Mouse (Mus musculus) lung, postnatal 14 days (tissue): ENCODE data around the gene Stxbp4.

Experiments used
- DNase-seq: peaks from one replicate; pipeline ENCODE4 v3.0.0; 2021

Gene Stxbp4

DNA sequence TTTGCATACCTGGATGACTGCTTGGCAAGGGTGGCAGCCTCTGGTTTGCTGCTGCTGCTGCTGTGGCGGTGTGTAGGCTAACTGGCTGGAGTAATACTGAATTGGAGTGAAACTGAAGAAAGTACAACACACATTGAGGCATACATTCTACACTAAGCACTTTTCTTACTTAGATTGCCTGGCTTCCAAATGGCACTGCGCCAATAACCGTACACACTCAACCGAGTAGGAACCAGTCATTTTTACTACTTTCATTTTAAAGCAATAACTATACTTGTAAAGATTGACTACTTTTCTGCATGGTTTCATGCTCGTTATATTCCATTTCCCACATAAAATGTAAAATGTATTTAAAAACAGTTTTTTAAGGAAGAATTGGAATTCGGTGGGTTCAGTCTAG lies 11.9 kb upstream of the Stxbp4 start:
- no peak for DNase-seq

DNA sequence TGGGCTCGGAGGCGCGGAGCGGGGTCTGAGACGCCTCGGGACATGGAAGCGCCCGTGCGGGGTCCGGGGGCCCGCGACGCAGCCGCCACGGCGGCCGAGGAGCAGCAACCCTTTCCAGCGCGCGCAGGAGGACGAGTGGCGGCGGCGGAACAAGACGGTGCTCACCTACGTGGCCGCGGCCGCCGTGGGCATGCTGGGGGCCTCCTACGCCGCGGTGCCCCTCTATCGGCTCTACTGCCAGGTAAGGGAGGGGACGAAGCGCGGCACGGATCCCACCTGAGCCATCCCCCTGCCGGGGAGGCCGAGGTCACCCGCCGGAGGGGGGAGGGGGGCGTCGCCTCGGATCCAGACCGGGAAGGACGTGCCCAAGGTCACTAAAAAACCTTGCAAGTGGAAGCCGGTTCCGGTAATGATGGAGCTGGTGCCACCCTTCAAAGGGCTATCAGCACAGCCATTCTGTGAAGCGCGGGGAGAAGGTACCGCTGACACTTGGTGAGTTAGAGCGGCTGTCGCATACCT lies 487 bp upstream of the Stxbp4 start:
- no peak for DNase-seq

DNA sequence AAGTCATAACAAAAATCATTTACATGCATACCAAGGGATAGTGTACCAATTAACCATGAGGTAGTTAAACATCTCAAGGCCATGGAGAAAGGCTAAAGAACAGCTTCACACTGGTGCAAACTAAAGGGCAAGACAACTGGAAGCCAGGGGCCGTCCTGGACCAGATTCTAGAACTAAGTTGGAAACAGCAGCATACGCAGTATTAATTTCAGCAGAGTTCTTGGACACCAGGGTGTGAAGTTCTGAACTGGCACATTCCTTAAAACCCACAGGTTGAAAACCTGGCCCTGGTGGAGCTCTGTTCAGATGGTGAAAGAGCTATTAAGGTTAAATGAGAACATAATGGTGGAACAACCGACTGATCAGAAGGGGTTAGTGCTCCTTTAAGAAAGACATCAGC lies 3.2 kb downstream of the Stxbp4 start:
- no peak for DNase-seq

DNA sequence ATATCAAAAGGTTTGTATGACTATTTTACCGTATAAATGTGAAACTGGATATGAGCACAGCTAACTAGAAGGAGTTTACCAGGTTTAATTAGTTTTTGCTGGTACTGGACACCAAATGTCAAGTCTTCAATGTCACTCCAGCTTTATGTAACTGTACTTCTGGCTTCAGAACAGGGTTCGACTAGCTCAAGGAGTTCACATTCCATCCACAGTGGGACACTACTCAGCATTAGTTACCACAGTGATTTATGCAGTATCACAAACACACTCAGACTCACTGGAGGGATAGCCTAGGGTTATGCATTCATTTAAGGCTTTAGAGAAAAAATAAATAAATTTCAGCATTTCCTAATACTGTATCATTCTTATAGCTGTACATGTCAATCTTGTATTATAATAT lies 5.4 kb downstream of the Stxbp4 start:
- no peak for DNase-seq

DNA sequence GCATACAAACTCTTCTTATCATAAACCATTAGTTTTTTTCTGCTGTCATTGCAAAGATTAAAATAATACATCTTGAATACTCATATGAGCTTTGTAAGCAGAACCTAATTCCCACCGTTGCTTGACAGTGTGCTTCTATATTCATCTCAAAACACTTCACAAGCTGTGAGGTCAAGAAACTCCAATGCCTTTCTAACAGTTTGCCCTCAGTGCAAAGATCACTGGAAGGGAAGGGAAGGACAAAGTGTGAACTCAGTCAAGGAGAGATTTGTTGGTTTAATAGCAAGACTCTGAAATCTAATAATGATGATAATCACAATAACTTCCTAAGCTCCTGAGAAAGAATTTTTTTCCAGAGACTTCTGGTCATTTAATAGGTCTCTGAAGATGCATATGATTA lies 10.1 kb downstream of the Stxbp4 start:
- no peak for DNase-seq

DNA sequence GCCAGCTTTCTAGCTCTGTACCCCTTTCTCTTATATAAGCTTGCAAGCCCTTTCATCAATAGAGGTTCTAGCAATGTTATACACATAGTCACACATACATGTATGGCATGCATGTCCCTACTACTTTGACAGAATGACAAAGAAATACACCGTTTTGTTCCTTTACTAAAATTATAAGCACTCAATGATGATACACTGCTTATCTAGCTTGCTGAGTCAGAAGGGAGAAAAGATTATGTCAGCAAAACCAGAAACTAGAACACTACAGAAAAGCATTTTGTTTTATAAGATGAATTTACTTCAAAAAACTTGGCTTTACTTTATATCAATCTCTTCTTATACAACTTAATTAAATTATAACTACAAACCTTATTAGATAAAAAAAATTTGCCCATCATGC lies 12.7 kb downstream of the Stxbp4 start:
- no peak for DNase-seq

DNA sequence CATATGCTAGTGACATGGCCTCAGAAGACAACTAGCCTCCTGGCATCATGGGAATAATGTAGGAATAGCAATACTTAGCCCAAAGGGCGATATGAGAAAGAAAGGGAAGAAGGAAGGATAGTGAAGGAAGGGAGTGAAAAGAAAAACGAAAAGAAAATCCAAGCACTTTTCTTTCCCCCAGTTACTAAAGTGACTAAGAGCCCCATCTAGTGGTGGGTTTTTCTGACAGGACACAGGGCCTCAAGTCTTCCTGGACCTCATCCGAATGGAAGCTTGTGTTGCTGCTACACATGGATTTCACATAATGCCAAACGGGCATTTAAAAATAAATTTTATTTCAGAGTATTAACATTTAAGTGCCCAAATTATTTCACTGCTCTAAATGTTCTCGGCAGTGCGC lies 14.4 kb downstream of the Stxbp4 start:
- DNase-seq: peak; percentile 67

DNA sequence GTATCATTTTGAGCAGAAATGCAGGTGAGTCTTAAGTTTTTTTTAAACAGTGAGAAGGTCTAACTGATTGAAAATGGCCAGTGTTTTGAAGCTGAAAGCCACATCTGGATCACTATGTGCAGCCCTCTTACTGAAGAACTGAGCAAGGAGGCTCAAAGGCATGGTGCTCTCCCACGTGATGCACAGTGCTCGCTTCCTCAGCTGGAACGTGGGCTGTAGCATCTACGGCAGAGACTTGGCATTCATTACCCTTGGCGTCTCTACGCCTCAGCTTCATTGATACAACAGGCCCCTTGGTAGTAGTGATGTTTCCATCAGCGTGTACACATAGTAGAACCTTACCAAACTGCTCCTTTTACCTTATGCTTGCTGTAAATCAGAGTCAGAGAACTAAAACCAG lies 15.4 kb downstream of the Stxbp4 start:
- DNase-seq: no peak

DNA sequence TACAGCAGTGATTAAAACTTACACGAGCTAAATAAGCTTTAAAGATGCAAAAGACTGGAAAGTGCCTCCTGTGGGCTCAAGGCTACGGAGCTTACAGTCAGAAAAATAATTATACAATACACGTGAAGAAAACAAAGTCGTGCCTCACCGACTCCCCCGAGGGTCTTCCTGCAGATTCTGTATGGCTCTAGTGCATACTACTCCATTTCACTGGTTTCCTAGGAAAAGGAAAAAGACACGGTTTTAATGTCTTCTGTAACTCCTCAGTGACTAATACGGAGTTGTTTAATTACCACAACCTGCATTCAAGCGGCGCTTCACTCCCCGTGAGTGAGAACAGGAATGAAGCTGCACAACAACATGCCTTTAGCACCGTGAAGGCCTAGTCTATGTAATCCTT lies 15.8 kb downstream of the Stxbp4 start:
- DNase-seq: no peak

DNA sequence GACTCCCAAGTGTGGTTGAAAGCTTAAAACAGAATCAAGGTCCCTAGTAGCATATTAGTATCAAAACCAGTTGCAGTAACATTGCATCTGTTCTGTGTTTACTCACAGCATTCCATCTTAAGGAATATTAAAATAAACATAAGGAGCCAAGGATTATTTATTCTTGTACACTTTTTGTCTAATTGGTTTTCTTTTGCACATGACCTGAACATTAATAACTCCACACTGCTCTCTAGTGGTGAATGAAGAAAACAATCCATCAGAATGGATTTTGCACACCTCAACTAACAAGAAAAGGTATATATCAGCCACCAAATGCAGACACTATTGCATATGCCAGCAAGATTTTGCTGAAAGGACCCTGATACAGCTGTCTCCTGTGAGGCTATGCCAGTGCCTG lies 21.5 kb downstream of the Stxbp4 start:
- DNase-seq: no peak

DNA sequence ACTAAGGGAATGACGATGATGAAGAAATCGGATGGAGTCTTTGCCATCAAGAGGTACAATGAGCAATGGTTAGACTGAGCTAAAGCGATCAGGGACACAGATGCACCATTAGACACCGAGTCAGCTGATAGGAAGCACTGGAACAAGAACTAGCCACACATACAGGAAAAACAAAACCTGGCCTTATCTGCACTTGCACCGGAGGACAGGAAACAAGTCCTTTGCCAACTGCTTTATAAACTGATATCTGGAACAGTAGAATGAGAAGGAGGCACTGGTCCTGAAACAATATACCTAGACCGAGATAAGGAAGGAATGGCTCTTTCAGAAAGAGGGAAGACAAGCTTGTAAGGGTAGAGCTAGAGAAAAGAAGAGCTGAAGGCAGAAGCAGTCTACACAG lies 23.1 kb downstream of the Stxbp4 start:
- DNase-seq: no peak

DNA sequence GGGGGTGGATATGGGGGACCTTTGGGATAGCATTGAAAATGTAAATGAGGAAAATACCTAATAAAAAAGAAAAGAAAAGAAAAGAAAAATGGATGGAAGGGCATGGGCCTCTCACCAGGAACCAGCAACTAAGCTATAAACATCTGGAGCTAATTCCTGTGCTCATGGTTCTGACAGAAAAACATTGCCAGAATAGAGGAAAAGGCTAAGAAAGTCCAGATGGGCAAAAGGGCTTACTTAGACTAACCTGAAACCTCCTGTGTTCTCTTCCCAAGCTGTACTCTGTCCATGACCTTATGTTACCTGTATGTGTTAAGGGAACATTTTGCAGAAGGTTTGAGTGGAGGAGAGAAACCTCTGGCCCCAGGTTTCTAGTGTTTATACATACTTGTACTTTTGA lies 25.8 kb downstream of the Stxbp4 start:
- DNase-seq: no peak

DNA sequence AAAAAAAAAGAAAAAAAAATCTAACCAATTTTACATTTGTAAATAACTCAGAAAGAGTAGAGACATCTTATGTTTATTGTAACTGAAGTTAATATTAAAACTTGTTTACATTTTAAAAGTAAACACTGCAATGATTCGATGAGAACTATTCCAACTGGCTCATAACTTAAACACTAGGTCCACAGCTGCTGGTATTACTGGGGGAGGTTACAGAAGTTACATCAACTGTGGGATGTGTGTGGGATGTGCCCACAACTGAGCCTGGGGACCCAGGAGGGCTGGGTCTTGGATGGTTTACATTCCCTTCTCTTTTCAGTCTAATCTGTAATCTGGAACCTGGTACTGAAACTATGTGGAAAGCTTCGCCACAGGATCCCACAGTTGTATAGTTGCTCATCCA lies 34.8 kb downstream of the Stxbp4 start:
- DNase-seq: no peak

DNA sequence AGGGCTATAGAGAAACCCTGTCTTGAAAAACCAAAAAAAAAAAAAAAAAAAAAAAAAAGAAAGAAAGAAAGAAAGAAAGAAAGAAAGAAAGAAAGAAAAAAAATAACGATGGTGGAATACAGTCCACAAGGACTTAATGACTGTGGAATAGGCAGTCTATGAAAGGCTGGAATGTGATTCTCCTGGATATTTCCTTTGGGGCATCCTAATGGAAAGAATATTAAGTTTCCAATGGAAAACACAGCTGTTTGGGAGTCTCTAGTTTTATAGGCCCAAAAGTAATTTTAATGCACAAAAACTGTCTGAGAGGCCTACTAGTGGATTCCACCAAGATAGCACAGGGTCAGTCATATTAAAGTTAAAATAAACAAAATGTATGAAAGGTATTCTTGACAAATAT lies 42.1 kb downstream of the Stxbp4 start:
- DNase-seq: no peak

DNA sequence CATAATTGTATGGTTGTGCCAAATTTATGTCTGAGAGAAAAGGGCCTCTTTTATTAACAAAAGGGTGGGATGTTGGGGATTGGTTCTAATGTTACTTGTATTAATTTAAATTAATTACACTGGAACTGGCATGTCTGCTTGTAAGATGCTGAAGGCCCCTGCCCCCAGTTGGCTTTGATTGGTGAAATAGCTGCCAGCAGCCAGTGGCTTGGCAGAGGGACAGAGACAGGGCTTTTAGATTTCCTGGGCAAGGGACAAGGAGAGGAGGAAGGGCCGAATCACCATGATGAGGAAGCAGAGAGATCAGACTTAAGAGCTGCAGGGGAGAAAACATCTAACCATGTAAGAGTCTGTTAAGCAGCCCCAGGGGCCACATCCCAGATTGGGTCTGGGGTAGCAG lies 46.9 kb downstream of the Stxbp4 start:
- no peak for DNase-seq

DNA sequence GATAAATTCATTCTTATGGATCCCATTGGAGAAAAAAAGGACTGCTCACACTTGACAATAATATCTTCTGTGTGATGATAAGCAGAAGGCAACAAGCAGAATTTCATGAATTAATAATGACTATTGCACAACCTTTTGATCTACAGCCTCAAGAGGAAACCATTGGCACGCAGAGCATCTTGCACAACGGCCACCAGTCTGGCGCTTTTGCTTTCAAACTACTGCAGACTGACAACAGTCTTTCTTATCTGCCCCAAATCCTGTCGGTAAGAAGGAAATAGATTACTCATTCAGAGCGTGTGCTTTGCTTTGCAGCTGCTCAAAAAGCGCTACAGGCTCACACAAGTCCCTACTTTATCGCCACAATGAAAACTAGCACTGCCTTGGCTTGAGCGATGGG lies 51.7 kb downstream of the Stxbp4 start:
- DNase-seq: peak; percentile 39

DNA sequence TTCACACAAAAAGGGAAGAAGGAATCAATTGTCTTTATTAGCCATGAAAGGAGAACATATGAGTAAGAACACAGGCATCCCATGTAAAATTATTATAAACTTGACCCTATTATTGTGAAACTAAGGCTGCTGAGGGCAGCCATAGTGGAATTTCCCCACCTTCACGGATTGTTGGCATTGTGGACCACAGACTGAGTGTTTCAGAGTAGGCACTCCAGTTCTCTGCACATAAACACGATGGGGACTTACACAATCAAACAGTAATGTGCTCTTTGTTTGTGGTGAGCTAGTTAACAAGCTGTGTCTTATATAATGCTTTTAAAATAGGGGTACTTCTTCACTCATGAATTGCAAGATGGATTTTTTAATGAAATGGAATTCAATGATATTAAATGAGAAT lies 52.1 kb downstream of the Stxbp4 start:
- no peak for DNase-seq

DNA sequence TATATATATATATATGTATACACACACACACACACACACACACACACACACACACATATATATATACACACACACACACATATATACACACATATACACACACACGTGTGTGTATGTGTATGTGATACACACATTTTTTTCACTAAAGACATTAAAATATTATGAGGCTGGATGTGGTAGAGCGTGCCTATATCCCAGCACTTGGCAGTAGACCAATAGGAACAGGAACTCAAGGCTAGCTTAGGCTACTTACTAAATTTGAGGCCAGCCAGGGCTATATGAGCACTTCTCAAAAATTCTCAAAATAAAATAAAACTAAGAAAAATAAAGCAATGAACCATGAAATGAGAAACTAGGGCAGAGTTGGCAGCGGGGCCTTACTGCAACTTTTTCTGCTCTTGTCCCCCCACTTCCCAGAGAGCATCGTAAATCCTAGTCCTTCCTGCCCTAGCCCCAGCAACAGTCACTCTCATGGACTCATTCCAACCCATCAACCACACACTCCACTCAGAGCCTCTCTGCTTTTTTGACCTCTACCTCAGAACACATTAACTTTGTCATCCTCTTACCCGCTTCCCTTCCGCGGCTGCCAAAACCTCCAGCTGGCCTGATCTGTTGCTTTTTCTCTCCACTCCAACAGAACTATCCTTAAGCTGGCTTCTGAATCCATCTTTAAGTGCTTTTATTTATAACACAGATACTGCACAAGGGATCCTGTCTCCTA lies 60.7 kb downstream of the Stxbp4 start:
- DNase-seq: peak; percentile 39

DNA sequence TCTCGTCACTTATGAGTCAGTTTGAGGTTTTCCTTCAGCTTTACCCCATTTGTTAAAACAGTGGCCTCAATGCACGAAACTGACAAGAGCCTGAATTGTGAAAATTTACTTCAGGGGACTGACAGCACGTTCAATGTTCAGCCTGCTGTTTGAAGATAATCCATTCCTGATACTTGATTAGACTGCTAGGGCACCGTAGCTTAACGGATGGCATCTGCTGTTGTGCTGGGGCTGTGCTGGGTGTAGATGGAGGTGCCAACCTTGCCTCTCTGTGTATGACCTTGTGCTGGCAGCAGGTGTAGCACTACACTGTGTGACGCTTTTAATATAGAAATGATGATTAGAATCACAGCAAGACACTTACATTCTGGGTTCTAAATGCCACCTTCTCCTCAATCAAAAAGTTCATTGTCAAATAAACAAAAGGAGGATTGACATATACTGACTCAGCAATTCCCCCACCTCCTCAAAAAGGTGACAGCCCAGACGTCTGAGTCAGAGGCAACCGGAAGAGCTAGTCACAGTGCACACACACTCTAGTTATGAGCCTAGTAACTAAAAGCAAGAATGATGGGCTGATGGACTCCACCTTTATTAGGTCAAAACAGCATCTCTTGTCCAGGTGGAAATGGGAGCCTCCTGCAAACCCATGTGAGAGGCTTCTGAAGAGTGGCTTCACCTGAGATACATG lies 61.5 kb downstream of the Stxbp4 start:
- no peak for DNase-seq

DNA sequence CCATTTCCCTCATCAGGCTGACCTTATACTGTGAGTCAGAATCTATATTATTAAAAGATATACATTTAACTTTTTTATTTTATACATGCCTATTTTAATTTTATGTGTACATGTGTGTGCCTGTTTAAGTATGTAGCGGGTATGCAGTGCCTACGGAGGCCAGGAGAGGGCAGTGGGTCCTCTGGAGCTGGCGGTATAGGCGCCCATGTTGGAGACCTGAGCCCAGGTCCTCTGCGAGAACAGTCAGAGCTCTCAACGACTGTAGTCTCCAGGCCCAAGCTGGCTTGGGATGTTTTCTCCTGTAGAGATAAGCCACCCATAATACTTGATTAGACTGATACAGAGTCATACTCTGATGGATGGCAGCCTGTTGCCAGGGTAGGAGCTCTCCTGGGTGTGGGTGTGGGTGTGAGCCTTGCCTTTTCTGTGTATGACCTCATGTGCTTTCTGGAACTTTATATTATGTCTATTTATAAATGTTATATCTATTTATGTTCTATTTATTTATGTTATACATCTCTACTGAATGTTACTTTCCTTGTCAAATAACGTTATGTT lies 62.3 kb downstream of the Stxbp4 start:
- no peak for DNase-seq

DNA sequence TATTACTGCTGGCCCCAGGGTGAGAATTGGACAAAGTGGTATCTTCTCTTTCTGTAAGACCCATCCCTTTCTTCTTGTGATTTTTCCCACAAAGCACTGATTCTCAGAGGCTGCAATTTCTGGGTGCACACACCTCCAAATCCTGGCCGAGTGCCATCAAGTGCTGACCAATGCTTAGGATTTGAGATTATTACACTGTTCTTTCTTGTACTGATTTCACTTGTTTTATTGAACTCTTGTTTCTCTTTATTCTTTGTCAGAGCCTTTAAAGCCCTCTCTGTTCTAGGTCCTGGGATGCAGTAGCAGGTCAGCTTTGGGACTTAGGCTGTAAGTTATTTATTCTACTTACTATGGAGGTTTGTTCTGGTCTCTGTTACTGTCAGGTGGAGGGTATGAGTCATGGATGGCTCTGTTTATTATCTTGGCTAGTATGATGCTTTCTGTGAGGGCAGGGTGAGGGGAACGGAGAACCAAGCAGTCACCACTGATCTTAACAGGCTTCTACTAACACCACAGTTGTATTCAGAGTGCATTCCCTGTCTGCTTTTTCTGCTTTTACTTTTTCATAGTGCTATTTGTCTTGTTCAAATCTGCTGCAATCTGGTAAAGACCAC lies 67.1 kb downstream of the Stxbp4 start:
- DNase-seq: no peak

DNA sequence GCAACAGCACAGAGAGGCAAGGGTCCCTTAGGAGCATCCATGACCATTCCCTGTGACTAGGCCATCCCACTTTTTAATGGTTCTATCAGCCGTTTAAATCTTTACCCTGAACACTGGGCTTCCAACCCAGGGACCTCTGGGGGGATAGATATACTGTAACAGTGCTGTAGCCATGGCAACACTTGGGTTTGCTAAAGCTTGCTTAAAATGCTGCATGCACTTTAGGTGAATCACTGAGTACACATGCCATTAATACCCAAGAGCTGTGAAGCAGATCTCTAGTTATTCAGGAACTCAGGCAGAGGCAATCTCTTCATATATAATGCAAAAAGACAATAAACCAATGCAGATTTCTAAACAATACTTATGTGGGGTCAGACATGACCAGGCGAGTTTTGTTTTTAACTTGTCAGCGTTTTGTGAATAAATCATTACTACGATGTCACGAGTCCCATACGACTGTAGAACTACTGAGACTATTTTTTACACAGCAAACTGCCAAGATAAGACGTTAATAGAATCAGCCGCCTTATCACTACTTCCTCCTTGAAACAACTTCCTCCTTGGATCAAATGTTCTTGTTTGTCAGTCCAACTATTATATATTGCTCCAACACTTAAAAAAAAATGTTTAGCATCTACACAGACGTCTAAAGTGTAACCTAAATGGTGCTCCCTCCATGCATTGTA lies 79.4 kb downstream of the Stxbp4 start:
- no peak for DNase-seq

DNA sequence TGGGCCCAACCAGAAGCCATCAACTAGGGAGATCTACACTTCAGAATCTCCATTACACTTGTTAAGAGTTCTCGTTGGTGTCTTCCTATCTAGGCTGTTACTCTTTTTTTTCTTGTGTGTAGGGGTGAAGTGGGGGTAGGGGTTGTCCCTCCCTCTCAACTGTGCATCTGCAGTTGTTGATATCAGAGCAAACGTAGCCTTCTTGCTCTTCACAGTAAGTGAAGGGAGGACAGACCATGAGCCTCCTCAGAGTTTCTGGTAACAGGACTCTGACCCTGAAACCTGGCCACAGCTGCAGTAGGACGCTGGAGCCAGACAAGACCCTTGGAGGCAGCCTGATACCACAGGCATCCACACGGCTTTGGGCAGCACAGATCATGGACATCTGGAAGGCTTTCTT lies 81.4 kb downstream of the Stxbp4 start:
- no peak for DNase-seq
